Mouse (Mus musculus): ENCODE measurements around the gene Mier3. TPM values are rescaled to one million over a fixed set of nuclear protein-coding genes. Genes with fewer than 3 reads are reported as not detected.
"Not testable (repeated sequence)": the region's sequence is repeated elsewhere in the genome, so short reads cannot be mapped to it uniquely, and the experiment has no call there.

The Mier3 gene
- polyA plus RNA-seq, 1 experiment from 2014 or later = 17.1 TPM

DNA sequence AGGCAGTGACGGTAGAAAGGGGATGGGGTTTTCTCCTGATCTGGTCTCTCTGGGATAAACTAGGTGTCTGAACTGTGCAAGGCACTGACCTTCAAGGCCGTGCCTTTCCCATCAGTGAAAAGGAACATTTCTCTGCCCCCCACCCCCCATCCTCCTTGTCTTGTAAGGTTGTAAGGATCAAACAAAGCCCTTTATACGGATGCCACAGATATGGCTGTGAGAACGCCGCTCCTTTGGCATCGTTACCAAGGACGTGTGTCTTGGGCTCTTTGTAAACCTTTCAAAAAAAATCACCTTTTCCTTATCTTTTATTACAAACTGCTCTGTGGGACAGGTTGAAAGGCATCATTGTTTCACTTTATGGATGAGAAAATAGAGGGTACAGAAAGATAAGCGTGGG lies 21.3 kb upstream of the Mier3 start:
- DNase-seq (ENCODE audit: low spot score) = no peak
- H3K9me3 ChIP-seq = no peaks in the 10 kb centered on the region
- H3K4me1 ChIP-seq (replicated peaks) = peaks cover 2% of the 10 kb centered on the region; the same call in 1 of the 2 replicates
- H3K27me3 ChIP-seq (ENCODE audit: insufficient read depth, poor library complexity, severe bottlenecking) = no peaks in the 10 kb centered on the region
- H3K36me3 ChIP-seq = no peaks in the 10 kb centered on the region
- no peak overlapping the region for H3K27ac ChIP-seq
- no peak overlapping the region for H3K4me3 ChIP-seq
- WGBS = 82% methylated on average over 8 of the region's 8 CpGs

DNA sequence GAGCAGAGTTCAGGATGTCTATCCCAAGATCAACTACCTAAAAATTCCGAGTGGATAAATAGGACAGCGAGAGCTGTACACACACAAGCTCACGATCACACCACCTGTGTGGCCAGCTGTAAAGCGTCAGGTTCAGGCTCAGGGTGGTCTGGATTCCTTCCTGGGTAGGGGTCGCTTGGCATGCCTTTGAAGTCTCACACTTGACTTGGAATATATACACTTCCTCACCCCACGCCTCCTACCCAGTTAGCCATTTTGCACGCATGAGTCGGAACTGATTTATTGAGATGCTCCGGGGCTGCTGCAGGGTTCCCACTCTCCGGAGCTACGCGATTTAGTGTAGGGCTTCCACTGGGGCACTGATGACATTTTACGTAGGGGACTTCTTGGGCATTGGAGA lies 20.7 kb upstream of the Mier3 start:
- no peaks in the 10 kb centered on the region for H3K9me3 ChIP-seq
- H3K4me3 ChIP-seq = no peak overlapping the region
- peaks cover 2% of the 10 kb centered on the region; the same call in 1 of the 2 replicates for H3K4me1 ChIP-seq (replicated peaks)
- WGBS = 78% methylated on average over 13 of the region's 13 CpGs
- no peaks in the 10 kb centered on the region for H3K27me3 ChIP-seq (ENCODE audit: insufficient read depth, poor library complexity, severe bottlenecking)
- DNase-seq (ENCODE audit: low spot score) = peak; percentile 8
- H3K36me3 ChIP-seq = no peaks in the 10 kb centered on the region
- no peak overlapping the region for H3K27ac ChIP-seq

DNA sequence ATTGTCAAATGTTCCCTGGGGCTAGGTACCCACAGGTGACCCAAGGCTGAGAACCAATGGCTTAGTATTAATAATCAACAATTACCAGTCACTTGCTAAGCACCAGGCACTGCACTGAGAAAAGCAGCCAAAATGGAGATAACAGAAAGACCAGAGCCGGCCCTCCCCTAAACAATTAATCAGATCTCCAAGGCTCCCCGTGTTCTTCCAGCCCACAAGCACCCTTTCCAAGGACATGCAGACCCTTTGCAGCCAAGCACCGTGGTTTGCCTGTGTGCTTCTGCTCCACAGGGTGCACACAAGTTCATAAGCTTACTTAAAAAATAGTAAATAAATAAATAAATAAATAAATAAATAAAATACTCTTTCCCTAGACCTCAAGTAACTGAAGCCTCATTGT lies 20.2 kb upstream of the Mier3 start:
- no peak for DNase-seq (ENCODE audit: low spot score)
- peaks cover 2% of the 10 kb centered on the region; the same call in 1 of the 2 replicates for H3K4me1 ChIP-seq (replicated peaks)
- no peaks in the 10 kb centered on the region for H3K9me3 ChIP-seq
- H3K36me3 ChIP-seq = no peaks in the 10 kb centered on the region
- H3K27me3 ChIP-seq (ENCODE audit: insufficient read depth, poor library complexity, severe bottlenecking) = no peaks in the 10 kb centered on the region
- no peak overlapping the region for H3K4me3 ChIP-seq
- 90% methylated on average over 3 of the region's 3 CpGs for WGBS
- no peak overlapping the region for H3K27ac ChIP-seq

DNA sequence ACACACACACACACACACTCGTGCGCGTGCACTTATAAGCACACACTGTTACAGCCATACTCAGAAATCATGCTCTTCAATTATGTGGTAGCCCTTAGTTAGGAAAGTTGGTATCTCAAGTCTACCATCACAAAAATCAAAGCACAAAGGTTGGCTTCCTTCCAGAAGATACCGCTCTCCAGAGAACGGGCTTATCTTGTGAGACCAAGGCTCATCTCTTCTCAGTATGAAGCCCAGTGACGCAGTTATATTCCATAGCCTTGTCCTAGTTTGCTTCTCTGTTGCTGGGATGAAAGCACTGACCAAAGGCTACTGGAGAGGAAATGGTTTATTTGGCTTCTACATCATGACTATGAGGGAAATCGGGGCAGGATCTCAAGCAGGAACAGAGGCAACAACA lies 12.8 kb upstream of the Mier3 start:
- 97% methylated on average over 7 of the region's 7 CpGs for WGBS
- H3K27ac ChIP-seq = no peak overlapping the region
- no peaks in the 10 kb centered on the region for H3K36me3 ChIP-seq
- H3K9me3 ChIP-seq = no peaks in the 10 kb centered on the region
- H3K27me3 ChIP-seq (ENCODE audit: insufficient read depth, poor library complexity, severe bottlenecking) = no peaks in the 10 kb centered on the region
- no peaks in the 10 kb centered on the region for H3K4me1 ChIP-seq (replicated peaks)
- DNase-seq (ENCODE audit: low spot score) = no peak
- H3K4me3 ChIP-seq = no peak overlapping the region

DNA sequence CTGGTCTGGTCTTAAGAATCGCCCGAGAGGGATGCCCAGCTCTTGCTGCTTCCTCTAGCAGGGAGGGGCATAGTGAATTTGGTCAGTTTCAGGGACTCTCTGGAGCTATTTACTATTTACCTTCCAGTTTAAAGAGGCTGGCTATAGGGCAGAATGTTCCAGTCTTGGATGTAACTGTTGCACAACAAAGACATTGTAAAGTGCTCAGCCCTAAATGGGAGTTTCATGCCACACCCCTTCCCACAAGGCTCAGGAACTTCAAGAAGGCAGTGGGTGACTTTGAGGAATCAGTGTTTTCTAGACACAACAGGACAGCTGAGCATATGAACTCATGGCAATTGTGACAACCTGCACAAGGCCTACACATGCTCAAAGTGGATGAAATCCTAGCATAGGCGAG lies 3.9 kb upstream of the Mier3 start:
- Histone ChIP-seq H3K4me1 (replicated peaks) (no peaks in the 10 kb centered on the region), H3K27me3 (ENCODE audit: insufficient read depth, poor library complexity, severe bottlenecking) (no peaks in the 10 kb centered on the region), H3K27ac (no peak overlapping the region), H3K36me3 (no peaks in the 10 kb centered on the region), H3K4me3 (no peak overlapping the region), H3K9me3 (peaks cover 13% of the 10 kb centered on the region; the same call in 1 of the 2 replicates)
- WGBS = 86% methylated on average over 3 of the region's 3 CpGs
- no peak for DNase-seq (ENCODE audit: low spot score)

DNA sequence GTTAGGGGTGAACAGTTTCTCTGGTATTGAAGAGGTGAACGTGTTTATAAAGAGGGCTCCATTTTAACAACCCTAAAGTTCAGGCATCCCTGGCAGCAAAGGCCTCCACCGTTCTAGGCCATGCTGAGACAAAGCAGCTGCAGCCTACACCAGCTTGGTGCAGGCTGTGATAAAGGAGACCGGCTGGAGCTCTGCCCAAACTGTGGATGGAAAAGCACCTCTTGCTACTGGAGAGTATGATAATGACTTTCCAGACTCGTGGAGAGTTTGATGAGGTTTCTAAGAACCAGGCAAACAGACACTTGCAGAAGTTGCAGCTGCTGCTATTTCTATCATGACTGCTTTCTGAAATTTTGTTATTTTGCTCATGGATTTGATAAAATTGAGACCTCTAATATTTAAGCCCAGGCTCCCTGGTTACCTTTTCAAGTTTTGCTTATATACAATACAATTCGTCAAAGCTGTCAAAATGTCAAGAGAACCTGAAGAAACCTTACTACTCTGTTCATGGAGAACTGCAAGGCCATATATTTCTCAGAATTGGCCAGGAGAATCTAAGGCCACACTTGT lies 3.4 kb downstream of the Mier3 start:
- Histone ChIP-seq H3K36me3 (0 out of 2 replicates have a peak, but pooled peaks cover 2% of the 10 kb centered on the region), H3K4me1 (replicated peaks) (peaks cover 17% of the 10 kb centered on the region), H3K4me3 (no peak overlapping the region), H3K9me3 (no peaks in the 10 kb centered on the region), H3K27ac (no peak overlapping the region), H3K27me3 (ENCODE audit: insufficient read depth, poor library complexity, severe bottlenecking) (peaks cover 15% of the 10 kb centered on the region)
- WGBS = 40% methylated on average over 5 of the region's 5 CpGs
- no peak for DNase-seq (ENCODE audit: low spot score)

DNA sequence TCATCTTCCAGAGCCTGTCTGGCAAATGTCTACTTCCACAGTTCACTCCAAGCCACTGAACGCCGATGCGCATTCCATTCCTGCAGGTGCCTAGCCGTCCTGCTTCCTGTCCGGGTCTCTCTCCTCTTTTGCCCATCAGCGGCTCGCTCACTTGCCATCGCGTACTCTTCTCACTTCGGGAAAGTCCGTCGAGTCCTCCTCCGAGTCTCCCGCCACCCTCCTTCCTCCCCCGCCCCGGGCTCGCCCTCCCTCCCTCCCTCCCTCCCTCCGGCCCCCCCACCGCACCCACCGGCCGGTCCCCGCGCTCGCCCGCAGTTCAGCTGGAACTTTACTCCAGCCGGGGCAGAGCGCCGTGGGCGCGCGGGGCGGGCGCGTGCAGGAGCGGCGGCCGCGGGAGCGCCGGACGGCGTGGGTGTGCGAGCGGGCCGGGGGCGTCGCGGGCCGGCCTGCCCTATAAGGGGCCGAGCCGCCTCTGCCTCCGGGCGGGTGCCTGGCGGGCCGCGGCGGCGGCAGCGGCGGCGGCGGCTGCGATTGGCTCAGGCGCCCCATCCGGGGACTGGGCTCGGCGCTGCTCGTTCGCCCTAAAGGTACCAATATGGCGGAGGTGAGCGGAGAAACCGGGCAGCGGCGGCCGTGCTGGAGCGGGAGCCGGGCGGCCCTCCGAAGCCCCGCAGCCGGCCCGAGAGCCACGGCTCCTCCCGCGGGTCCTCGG lies 5.1 kb downstream of the Mier3 start:
- Histone ChIP-seq H3K9me3 (no peaks in the 10 kb centered on the region), H3K27me3 (ENCODE audit: insufficient read depth, poor library complexity, severe bottlenecking) (peaks cover 15% of the 10 kb centered on the region), H3K4me3 (peak overlapping the region; percentile 99), H3K36me3 (peaks cover 10% of the 10 kb centered on the region), H3K4me1 (replicated peaks) (peaks cover 17% of the 10 kb centered on the region), H3K27ac (peak overlapping the region; percentile 98)
- DNase-seq (ENCODE audit: low spot score) = peak; percentile 91
- under 1% methylated on average over 85 of the region's 86 CpGs for WGBS

DNA sequence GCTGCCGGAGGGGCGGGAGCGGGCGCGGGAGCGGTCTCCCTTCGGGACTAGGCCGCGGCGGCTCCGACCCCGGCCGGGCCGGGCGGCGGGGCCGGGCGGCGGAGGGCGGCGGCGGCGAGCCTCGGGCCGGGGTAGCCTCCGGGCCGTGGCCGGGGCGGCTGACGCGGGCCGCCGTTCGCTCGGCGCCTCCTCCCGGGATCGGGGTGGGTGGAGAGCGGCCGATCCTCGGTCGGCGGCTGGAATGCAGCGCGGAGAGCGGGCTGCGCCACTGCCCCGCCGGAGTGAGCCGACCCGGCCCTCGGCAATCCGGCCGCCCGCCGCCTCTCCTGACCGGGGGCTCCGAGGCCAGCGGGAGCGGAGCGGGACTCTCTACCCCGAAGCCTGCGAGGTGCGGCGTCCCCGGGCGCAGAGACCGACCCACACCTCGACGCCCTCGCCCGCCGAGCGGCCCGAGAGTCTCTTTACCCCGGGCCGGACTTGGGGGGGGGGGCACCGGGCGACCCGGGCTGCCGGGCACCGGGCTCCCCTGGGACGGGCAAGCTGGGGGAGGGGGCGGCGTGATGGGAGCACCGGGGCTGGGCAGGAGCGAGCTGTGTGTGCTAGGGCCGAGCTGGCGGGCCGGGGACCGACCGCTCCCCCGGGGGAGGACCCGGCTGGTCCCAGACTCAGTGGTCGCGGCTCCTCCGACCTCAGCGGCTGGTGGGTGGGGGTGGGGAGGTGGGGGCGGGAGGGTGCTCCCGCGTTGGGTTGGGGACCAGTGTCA lies 5.9 kb downstream of the Mier3 start:
- peaks cover 18% of the 10 kb centered on the region for H3K36me3 ChIP-seq
- H3K4me1 ChIP-seq (replicated peaks) = peaks cover 17% of the 10 kb centered on the region
- no peaks in the 10 kb centered on the region for H3K9me3 ChIP-seq
- peak overlapping the region; percentile 98 for H3K27ac ChIP-seq
- peak overlapping the region; percentile 99 for H3K4me3 ChIP-seq
- whole genome bisulfite sequencing = under 1% methylated on average over 100 of the region's 101 CpGs
- peaks cover 15% of the 10 kb centered on the region for H3K27me3 ChIP-seq (ENCODE audit: insufficient read depth, poor library complexity, severe bottlenecking)
- peak; percentile 59 for DNase-seq (ENCODE audit: low spot score)

DNA sequence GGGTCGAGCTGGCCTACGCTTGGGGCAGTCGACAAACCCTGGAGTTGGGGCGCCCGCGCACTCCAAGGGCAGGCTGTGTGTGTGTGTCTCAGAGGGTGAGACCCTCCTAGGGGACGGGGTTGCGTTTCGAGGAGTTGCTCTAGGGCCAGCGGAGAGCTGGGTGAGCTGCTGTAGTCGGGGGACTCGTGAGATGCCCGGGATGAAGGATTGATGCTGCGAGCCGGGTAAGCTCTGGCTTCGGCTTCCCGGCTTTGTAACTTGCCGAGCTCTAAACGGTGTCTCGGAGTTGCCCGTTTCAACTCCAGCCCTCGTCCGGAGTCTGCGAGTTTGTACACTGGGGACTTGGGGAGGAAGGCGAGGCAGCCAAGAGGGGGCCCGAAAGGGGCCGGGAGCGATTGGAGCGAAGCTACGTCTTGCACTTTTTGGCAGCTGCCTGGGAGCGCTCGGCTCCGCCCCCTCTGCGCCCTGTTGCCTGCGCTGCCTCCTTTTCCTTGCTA lies 6.6 kb downstream of the Mier3 start:
- peak; percentile 79 for DNase-seq (ENCODE audit: low spot score)
- peaks cover 15% of the 10 kb centered on the region for H3K27me3 ChIP-seq (ENCODE audit: insufficient read depth, poor library complexity, severe bottlenecking)
- H3K9me3 ChIP-seq = no peaks in the 10 kb centered on the region
- peak overlapping the region; percentile 99 for H3K4me3 ChIP-seq
- H3K36me3 ChIP-seq = peaks cover 24% of the 10 kb centered on the region
- WGBS = under 1% methylated on average over 35 of the region's 35 CpGs
- H3K27ac ChIP-seq = peak overlapping the region; percentile 98
- H3K4me1 ChIP-seq (replicated peaks) = peaks cover 17% of the 10 kb centered on the region

DNA sequence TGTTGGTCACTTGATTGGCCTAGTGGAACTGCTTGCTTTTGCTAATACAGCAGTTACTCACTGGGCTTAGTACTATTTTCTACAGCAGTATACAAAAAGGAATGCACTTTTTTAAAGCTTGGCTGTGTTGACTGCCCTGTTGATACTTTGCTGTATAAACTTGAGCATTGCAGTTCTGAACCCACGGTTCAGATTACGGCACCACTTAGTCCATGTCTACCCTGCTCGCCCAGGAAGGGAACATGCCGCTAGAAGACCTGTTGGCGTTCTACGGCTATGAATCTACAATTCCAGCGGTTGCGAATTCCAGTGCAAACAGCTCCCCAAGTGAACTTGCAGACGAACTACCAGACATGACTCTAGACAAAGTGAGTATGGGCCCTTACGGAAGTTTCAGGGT lies 22.6 kb downstream of the Mier3 start:
- no peak overlapping the region for H3K27ac ChIP-seq
- WGBS = 95% methylated on average over 10 of the region's 10 CpGs
- DNase-seq (ENCODE audit: low spot score) = no peak
- no peaks in the 10 kb centered on the region for H3K27me3 ChIP-seq (ENCODE audit: insufficient read depth, poor library complexity, severe bottlenecking)
- no peaks in the 10 kb centered on the region for H3K4me1 ChIP-seq (replicated peaks)
- no peaks in the 10 kb centered on the region for H3K9me3 ChIP-seq
- H3K36me3 ChIP-seq = peaks cover 78% of the 10 kb centered on the region
- H3K4me3 ChIP-seq = no peak overlapping the region

DNA sequence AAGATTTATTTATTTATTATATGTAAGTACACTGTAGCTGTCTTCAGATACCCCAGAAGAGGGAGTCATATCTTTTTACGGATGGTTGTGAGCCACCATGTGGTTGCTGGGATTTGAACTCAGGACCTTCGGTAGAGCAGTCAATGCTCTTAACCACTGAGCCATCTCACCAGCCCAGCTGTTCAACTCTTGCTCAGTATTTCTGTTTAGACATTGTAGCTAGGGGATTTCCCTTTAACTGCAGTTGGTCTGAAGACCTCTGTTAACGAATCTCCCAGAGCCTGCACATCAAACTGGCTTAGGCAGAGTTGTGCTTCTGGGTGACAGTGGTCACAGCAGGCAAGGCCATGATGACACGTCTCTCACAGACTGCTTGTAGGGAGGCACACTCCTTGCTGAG lies 23.2 kb downstream of the Mier3 start:
- not testable (repeated sequence) for H3K4me3 ChIP-seq; H3K4me1 ChIP-seq (replicated peaks); H3K27me3 ChIP-seq (ENCODE audit: insufficient read depth, poor library complexity, severe bottlenecking); H3K27ac ChIP-seq; H3K9me3 ChIP-seq; DNase-seq (ENCODE audit: low spot score)
- 88% methylated on average over 4 of the region's 4 CpGs for WGBS
- peaks cover 84% of the 10 kb centered on the region for H3K36me3 ChIP-seq

DNA sequence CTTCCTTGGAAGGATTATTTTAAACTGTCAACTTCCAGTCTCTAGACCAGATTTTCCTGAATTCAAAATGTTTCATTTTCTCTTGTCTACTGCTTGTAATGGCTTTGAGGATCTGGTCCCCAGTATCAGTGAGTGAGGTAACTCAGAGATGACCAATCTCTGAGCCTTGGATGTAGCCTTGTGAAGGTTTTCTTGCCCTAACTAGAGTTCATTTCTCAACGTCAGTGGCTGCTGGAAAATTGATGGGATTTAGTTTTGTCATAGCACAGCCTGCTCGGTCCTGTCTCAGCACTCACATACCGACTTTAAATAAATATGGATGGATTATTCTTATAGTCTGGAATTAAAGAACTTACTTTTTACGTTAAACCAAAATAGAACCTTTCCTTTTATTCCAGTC lies 29.8 kb downstream of the Mier3 start:
- 93% methylated on average over 4 of the region's 4 CpGs for WGBS
- no peaks in the 10 kb centered on the region for H3K4me1 ChIP-seq (replicated peaks)
- no peak overlapping the region for H3K27ac ChIP-seq
- H3K9me3 ChIP-seq = no peaks in the 10 kb centered on the region
- H3K27me3 ChIP-seq (ENCODE audit: insufficient read depth, poor library complexity, severe bottlenecking) = no peaks in the 10 kb centered on the region
- DNase-seq (ENCODE audit: low spot score) = no peak
- peaks cover 100% of the 10 kb centered on the region for H3K36me3 ChIP-seq
- H3K4me3 ChIP-seq = no peak overlapping the region

DNA sequence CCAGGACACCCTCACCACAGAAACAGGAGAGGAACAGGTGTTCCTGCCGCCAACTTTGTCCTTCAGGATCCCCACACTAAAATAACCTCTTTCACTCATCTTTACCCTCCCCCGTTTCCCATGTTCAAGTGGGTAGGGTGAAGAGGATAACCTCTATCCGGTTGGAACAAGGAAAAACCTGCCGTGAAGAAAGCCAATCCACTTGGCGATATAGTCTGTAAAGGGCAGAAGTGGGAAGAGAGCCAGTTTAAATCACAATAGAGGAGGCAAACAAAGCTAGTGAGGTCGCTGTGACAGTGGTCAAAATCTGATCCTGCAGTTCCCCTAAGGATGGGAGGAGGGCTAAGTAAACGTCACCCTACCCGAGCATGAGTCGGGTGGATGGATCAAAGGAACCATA lies 38.9 kb downstream of the Mier3 start:
- Histone ChIP-seq H3K27me3 (ENCODE audit: insufficient read depth, poor library complexity, severe bottlenecking) (no peaks in the 10 kb centered on the region), H3K9me3 (no peaks in the 10 kb centered on the region), H3K36me3 (peaks cover 54% of the 10 kb centered on the region), H3K27ac (no peak overlapping the region), H3K4me3 (no peak overlapping the region), H3K4me1 (replicated peaks) (peaks cover 7% of the 10 kb centered on the region; the same call in 1 of the 2 replicates)
- 71% methylated on average over 9 of the region's 9 CpGs for WGBS
- DNase-seq (ENCODE audit: low spot score) = no peak
